Mouse (Mus musculus) adrenal gland, postnatal 4 days (tissue): ENCODE data around the gene Fam69a. TPM values are rescaled to one million over a fixed set of nuclear protein-coding genes. Genes with fewer than 3 reads are reported as not detected.
"Not testable (repeated sequence)": the region's sequence is repeated elsewhere in the genome, so short reads cannot be mapped to it uniquely, and the experiment has no call there.

Experiments used
- DNase-seq, 2 experiments: peaks; one replicate each; pipeline ENCODE4 v3.0.0; 2021 to 2022; ENCODE audit warnings: low spot score in 2 of 2, mixed read lengths in 2 of 2
- total RNA-seq, 2 experiments: library from RNA; stranded (reverse); gene quantifications; 2 replicates each; pipeline ENCODE4 v1.2.3; 2021

Gene Fam69a
- total RNA-seq, 2 experiments from 2014 or later: 9.8 to 10.1 TPM

DNA sequence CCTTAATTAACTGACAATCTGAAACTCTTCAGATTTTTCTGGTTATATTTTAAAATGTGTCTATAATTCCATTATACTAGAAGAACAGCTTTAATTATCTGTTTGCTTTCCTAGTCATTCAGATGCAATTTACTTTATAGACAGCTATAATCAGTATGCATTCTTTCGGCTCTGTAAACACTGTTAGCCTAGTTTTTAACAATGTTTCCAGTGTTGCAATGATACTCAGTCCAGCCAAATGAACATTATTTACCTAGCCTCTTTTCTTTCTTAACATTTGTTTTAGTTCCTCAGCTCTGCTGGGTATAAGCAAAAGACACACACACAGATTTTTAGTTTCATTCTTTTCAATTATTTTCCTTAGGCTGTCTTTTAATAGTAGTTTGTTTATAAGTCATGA lies 38.0 kb downstream of the Fam69a start:
- DNase-seq: no peak

DNA sequence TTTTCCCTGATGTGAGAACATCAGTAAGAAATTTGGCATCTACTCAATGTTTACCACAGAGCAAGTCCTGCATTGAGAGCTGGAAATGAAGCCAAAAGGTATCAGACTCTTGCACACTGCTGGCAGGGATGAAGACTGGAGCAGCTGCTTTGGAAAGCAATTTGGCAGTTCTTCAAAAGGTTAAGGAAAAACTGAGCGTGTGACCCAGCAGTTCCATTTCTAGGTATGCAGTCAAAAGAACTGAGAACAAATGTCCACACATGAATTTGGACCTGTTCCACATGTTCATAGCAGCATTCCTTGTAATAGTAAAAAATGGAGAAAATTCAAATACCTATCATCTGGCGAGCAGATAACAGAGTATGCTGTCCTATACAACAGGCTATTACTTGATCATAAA lies 39.3 kb downstream of the Fam69a start:
- DNase-seq: no peak

DNA sequence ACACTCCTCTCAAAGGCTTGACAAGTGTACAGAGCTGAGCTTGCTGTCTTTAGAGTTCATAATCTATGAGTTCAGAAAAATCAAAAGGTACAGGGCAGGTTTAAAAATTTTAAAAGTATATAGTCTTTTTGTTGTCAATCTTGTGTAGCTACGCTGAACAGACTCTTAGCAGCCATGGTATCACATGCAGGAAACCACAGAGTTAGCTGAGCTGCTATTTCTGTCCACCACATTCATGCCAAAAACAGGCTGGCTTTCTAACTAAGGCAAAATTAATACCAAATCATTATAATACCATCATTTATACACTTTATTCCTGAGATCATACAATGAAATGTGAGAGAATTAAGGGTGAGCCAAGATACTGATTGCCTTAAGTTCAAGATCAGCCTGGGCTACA lies 40.4 kb downstream of the Fam69a start:
- no peak for DNase-seq

DNA sequence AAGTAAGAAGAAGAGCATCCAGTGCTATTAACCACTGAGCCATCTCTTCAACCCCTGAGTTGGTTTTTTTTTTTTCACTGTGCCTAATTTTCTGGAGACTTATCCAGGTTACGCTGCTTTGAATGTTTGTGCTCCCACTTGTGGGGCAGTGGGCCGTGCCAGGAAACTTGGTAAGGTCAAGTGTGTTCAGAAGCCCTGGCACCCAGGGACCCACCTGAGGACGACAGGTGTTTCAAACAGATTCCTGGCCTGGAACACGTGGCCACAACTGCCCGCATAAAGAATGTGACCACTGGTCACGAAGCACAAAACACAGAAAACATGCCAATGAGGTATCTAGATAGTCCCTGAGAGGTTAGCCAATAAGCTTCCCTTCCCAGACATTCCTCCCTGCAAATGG lies 43.4 kb downstream of the Fam69a start:
- DNase-seq: no peak

DNA sequence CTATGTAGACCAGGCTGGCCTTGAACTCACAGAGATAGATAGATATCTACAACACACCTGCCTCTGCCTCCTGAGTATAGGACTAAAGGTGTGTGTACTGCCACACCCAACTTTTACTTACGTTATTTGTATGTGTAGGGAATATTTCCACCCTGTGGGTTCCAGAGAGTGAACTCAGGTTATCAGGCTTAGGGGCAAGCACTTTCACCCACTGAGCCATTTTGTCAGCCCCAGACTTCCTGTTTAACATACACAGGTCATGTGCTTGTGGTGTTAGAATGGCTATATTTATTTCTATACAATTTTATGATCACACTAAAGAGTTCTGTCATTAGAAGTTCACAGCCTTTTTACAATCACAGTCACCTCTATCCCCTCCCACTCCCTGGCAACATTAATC lies 43.9 kb downstream of the Fam69a start:
- DNase-seq: no peak

DNA sequence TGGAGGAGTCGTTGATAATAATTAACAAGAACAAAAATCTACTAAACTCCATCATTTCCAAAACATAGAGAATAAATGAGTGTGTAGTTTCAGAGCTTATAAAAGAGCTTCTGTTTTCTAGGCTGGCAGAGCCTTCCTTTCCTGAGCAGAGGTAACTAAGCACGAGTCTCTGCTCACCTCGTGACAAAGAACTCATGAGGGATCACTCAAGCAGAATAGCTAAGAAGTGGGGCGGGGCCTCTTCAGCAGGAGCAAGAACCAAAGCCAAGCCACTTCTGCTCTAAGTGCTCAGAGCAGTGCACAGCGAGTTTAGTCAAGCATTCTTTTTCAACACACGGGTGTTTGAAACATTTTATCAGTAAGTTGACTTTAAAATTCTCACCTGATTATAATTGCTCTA lies 45.7 kb downstream of the Fam69a start:
- no peak for DNase-seq

DNA sequence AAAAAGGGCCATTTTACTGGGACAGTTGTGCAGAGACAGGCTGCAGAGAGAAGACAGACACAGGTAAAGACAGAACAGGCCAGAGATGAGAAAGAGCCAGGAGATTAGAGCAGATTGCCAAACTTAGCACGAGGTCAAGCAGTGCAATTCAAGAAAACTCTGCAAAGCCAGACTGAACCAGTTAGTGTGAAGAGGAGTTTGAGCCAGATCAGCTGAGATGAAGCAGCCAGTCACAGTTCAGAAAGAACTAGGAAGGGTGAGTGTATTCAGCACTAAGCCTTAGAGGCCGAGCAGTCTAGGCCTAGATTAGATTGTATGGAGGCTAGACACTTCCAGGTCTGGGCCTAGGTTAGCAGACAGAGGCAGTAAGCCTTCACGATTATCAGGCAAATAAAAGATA lies 47.2 kb downstream of the Fam69a start:
- DNase-seq: no peak

DNA sequence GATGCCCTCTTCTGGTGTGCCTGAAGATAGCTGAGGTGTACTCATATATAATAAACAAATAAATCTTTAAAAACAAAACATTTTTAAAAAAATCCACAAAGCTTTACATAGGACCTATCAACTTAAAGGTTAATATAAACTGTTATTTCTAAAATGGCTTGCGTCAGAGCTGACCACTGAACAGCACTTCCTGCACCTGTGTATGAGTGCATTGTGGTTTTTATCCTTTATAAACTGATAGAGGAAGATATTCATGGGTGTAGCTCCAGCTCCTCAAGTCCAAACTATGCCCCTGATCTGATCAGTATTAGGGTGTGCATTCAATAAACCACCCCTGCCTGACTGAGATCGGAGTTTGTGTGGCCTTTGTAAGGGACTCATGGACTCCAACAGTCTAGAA lies 48.0 kb downstream of the Fam69a start:
- DNase-seq: no peak

DNA sequence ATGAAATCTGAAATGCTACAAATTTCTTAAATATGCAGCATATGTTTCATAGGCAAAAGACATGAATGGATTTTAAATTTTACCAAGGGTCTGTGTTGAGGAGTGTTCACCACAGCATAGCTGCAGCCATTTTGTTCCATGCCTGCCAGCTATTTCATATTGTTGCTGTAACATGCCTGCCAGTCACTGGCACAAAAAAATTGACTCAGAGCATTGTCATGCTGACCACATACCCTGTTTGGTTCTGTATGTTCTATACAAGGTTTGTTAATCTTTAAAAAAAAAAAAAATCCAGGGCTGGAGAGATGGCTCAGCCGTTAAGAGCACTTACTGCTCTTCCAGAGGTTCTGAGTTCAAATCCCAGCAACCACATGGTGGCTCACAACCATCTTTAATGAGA lies 48.4 kb downstream of the Fam69a start:
- not testable (repeated sequence) for DNase-seq

DNA sequence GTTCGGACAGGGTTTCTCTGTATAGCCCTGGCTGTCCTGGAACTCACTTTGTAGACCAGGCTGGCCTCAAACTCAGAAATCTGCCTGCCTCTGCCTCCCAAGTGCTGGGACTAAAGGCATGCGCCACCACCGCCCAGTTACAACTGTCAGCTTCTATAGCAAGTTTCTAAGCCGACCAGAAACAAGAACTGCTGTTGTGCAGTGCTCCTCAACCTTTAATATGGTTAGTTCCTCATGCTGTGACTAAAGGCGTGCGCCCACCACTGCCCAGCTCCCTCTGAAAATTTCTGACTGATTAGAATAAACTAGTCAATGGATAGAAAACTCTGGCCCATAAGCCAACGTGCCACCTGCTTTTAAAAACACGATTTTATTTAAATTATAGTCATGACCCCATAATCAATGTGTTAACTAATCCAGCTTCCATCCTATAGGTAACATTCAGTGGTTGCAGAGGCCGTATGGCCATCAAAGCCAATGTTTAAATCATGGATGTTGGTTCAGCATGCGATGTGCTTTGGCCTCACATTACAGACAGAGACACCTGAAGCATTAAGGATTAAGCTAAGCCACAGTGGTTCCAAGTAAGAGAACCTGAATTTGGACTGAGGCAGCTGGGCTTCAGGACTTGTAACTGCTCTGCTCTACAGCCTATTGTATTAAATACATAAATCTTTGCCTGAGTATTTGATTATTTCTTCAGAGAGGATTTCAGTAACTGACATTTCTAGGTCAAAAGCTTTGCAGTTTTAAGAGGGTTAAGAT lies 50.1 kb downstream of the Fam69a start:
- no peak for DNase-seq

DNA sequence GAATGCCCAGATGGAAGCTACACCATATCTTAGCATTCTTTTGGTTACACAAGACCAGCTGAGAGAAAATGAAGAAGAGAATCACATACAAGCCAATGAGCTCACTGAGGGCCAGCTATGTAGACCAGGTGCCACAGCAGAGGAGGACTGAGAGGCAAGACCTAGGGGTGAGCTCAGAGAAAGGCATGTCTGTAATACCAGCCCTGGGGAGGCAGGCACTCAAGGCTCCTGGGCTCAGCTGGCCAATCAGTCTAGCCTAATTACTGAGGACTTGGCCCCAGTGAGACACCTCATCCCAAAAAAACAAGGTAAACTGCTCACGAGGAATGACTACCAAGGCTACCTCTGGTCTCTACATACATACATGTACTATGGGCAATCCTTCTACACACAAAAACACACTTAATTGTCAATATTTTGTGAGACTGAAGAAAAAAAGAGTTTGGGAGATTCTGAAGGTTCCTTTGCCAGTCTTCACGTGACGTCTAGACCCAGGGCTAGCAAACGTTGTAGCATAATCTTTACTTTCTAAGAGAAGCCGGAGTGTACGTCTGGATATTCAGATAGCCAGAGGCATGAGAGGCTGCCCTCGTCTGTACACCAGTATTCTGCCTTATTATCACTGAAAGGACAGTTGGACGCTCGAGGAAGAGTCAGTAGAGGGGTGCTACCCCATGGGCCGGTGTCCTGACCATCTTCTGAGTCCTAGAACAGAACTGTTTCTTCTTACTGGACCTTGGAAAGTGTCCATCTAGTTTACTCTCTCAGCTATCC lies 51.9 kb downstream of the Fam69a start:
- DNase-seq: no peak

DNA sequence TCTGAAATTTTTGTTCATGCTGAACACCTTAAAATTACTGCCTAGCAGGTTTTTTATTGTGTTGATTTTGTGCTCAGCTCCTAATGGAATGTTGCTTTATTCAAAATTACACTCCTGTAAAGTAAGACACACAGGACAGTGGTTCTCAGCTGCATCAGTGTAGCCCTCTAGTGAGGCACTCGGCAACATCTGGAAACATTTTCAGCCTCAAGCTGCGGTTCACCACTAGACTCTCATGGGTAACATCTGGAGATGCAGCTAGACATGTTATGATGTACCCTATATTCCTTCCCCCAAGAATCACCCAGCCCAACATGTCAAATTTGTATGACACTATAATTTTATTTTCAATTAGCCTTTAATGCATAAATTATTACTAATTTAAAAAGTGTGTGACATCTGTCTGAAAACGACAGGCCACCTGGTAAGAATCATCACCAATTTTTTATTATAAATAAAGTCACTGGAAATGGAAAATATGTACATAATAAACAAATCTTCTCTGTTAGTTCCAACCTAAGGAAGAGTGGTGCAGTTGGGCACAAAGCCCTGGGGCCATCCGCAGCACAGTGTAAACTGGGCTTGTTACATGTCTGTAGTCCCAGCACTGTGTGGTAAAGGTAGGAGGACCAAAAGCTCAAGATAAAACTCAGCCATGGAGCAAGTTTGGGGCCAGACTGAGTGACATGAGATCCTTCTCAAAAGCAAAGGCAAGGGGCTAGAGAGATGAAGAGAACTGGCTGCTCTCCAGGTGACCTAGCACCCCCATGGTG lies 53.5 kb downstream of the Fam69a start:
- DNase-seq: no peak

DNA sequence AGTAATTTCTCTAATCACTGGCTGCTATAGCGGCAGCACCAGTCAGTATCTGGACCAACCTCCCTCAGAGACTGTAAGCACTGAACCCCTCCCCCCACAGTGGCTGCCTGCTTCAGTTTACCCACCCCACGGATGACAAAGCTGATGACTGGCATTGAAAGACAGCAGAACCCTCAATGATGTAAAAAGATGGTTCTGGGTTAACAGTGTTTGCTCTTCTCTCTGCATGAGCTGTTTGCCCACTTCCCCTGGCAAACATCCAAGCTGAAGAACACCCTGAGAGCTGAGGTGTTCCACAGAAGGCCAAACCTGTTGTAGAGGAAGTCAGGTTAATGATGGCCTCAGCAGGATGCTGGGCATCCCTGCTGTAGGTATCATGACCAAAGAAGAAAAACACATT lies 54.3 kb downstream of the Fam69a start:
- no peak for DNase-seq

DNA sequence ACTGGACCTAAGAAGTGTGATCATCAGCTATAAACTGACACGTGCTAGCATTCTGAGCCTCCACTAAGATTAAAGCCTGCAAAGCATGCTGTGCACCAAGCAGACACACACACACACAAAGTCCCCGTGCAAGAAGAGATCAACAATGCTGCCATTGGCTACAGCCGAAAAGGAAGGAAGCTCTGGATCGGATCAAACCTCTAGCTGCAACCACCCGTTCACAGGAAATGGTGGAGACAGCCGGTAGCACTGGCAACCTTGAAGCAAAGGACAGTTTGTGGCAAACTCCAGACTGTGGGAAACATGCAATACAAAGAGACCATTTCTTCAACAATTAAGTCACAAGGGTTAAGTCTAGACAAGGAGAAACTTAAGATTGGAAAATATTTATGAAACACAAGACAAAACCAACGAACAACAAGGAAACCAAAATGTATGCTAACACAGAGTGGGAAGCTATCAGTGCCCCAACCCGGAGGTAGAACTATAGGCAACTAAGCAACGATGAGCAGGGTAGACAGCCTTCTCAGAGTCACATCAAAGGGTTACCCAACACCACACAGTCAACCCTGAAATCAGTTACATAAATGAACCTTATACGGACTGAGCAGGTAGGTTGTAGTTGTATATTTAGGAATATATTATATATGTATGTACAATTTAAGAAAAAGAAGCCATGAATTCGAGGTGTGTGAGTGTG lies 60.2 kb downstream of the Fam69a start:
- no peak for DNase-seq

DNA sequence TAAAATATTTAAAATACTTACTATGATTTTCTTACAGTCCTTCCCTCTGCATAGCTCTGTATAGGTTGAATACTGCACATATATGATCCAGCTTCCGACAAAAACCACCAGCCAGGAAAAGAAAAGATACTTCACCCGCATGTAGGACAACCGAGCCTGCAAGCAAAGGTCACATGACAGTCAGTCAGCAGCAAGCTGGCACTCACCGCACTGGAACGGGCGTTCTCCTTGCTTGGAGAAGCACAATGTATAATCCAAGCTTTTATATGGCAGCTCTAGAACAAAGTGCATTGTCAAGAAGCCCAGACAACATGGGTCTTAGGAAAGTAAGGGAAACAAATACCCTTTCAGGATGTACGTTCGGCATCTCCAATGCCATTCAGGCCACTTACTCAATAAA lies 62.3 kb downstream of the Fam69a start:
- DNase-seq: no peak

DNA sequence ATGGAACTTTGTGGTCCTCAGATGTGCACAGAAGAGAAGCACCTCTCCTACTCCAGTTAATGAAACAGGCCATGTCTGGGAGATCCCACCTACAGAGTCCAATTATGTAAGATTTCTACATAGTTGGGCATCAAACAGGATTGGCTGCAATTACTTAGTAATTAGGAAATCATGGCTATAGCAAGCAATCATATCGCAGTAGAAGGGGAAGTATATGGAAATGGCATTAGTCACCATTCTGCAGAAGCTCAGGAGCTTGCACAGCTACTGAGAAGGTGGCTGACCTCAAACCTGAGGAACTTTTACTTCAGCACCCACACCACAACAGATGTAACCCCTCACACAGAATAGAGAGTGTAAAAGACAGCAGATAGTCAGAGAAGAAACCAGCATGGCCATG lies 64.0 kb downstream of the Fam69a start:
- DNase-seq: no peak

DNA sequence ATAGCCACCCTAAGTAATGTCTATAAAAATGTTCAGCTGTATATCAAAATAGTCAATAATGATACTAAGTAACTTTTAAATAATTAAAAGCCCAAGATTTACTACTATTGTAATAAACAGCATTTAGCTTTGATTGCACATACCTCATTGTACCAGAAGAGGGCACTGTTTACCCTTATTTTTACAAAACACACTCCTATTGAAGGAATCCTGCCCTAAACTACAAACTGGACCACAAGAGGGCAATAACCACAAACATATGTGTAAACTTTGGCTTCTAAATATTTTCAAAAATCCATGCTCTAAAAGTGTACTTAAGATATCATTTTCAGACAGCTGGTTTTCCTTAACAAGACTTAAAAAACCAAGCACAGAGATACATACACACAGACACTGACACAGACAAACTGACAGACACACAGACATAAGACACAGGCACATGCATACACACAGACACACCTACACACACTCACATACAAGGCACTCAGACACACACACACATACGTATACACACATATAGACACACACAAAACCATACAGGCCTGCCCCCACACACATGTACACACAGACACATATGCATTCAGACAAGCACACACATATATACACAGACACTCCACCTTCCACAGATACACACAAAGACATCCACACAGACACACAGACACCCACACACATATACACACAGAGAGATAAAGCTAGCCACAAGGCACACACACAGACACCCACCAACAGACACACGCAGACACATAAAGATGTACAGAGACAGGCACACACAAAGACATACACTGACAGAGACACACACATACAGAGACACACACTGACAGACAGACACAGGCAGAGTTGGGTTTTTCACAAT lies 65.3 kb downstream of the Fam69a start:
- DNase-seq: no peak

DNA sequence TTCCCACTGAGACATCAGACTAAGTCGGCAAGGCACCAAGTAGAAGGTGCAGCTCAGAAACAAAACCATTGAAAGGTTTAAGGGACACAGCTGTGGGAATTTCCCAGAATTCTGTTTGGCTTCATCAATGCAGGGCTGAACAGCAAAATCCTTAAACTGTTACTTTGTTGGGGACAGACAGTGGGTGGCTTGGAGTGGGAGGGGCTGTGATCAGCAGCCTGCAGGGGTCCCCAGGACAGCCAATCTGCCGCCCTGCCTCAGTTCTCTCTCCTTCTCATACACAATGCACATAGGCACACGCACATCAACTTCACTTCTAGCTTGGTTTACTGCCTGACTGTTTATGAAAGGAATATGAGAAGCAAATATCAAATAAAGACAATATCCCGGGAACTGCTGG lies 71.6 kb downstream of the Fam69a start:
- no peak for DNase-seq

DNA sequence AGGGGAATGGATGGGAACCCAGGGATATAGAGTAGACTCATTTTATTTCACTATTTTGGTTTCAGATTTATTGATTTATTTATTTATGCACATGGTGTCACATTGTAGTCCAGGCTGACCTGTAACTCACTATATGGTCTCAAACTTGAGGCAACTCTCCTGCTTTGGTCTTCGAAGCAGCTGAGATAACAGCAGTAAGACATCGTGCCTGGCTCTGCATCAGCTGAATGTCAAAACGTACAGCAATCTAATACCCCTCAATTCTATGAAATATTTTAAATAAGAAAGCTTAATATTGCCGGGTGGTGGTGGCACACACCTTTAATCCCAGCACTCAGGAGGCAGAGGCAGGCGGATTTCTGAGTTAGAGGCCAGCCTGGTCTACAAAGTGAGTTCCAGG lies 75.9 kb downstream of the Fam69a start:
- DNase-seq: no peak

DNA sequence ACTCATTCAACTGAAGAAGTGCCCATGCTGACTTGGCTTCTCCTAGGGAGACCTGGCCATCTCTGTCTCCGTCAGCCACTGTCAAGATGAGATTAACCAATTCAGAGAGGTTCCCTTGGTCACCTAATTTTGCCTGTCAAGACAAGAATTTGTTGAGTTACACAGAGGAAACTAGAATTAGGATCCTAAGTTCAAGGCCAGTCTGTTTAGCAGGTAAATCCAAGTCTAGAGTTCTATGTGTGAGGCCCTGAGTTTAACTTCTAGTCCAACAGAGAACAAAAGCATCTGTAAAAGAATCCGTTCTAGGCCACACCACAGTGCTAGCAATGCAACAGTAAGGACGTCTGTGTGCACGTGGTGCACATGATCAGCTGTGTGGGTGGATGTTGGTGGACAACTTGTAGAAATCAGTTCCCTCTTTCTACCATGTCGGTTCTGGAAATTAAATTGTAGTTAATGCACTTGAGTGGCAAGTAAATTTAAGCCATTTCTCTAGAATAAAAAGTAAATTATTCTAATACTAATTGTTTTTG lies 76.7 kb downstream of the Fam69a start:
- DNase-seq: no peak
